Mouse (Mus musculus) bone marrow, adult 2 months (tissue): Measurements from ENCODE around the gene Pgm3.

Source experiments
- CTCF ChIP-seq: fragments of 200-500 bp; IDR thresholded peaks from 2 replicates; pipeline ENCODE4 v1.5.1; 2011; ENCODE audit warnings: low read length, control low read depth; ENCODE audit not compliant: control insufficient read depth, insufficient read depth
- POLR2A ChIP-seq: fragments of 200-500 bp; IDR thresholded peaks from 2 replicates; pipeline ENCODE4 v1.6.1; 2011; ENCODE audit warnings: low read depth, mild to moderate bottlenecking, control low read depth, low read length, borderline replicate concordance; ENCODE audit not compliant: control insufficient read depth

DNA sequence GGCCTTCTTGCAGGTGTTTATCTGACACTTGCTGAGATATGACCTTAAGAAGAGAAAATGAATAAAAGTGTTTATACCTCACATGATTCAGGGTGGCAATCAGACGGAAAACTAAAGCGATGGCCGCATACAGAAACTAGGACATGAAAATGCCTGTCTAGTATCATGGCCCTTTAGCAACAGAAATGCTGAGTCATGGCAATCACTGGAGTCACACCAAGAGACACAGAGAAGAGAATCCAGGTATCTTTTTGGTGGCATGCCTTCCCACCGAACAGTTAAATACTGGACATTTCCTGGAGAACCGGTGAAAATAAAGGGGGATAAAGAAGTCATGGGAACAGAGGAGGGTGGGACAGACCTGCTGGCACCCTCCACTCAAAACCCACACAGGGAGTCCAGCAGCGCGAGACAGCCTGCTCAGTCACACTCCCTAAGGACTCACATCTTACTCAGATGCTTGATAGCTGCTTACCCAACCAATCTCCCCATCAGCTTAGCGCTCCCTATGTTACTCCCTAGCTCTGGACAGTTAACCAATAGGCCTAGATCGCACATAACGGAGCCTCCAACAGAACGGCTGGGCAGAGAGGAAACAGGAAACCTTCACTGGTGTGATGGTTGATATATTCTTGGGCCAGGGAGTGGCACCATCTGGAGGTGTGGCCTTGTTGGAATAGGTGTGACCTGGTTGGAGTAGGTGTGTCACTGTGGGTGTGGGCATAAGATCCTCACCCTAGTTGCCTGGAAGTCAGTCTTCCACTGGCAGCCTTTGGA, 15.6 kb upstream of the Pgm3 start:
- TF ChIP-seq CTCF (no peak), POLR2A (no peak)
